Mouse (Mus musculus): ENCODE data around the gene Gm13769.
"Not testable (repeated sequence)": the region's sequence is repeated elsewhere in the genome, so short reads cannot be mapped to it uniquely, and the experiment has no call there.

GRCm38 (mm10) chr2:90351047-90351446 is 29.0 kb downstream of the Gm13769 start:
- TF ChIP-seq CTCF (IDR thresholded peaks at IDR 0.05; ENCODE audit: borderline replicate concordance, insufficient read depth, low read length); POLR2A (IDR thresholded peaks at IDR 0.05; ENCODE audit: low read depth, low read length): not testable (repeated sequence)
